Mouse (Mus musculus) neural tube, embryonic 11.5 days (tissue): ENCODE data around the gene Fyttd1. TPM values are rescaled to one million over a fixed set of nuclear protein-coding genes. Genes with fewer than 3 reads are reported as not detected.

Source experiments
- ATAC-seq: fragments of 200-750 bp; cut with Nextera tagmentation; 2 replicates; pipeline ENCODE4 v1.8.0; 2017; ENCODE audit warnings: moderate number of reproducible peaks, mild to moderate bottlenecking, moderate TSS enrichment, moderate library complexity; ENCODE audit not compliant: insufficient read depth, low FRiP score, low TSS enrichment
- DNase-seq: peaks from one replicate; pipeline ENCODE4 v3.0.0-alpha.2; 2015; ENCODE audit warnings: low spot score
- H3K27ac ChIP-seq: fragments of 300-500 bp; sonication (generic); 2 replicates; pipeline ENCODE4 v1.5.1; 2014; ENCODE audit warnings: low read depth, mild to moderate bottlenecking, low read length
- H3K27me3 ChIP-seq: fragments of 300-500 bp; sonication (generic); 2 replicates; pipeline ENCODE4 v1.6.1; 2014; ENCODE audit warnings: mild to moderate bottlenecking, low read length, mixed read lengths; ENCODE audit not compliant: control insufficient read depth, insufficient read depth
- H3K36me3 ChIP-seq: fragments of 300-500 bp; sonication (generic); 2 replicates; pipeline ENCODE4 v1.6.1; 2014; ENCODE audit warnings: mild to moderate bottlenecking, low read length, moderate library complexity, mixed read lengths; ENCODE audit not compliant: control insufficient read depth, insufficient read depth
- H3K4me1 ChIP-seq: fragments of 300-500 bp; sonication (generic); 2 replicates; pipeline ENCODE4 v1.6.1; 2014; ENCODE audit warnings: low read length, mixed read lengths; ENCODE audit not compliant: control insufficient read depth, insufficient read depth
- H3K4me2 ChIP-seq: fragments of 300-500 bp; sonication (generic); 2 replicates; pipeline ENCODE4 v1.6.1; 2014; ENCODE audit warnings: low read depth, mild to moderate bottlenecking, moderate library complexity
- H3K4me3 ChIP-seq: fragments of 300-500 bp; sonication (generic); 2 replicates; pipeline ENCODE4 v1.5.1; 2014; ENCODE audit warnings: low read depth, low read length
- H3K9ac ChIP-seq: fragments of 300-500 bp; sonication (generic); 2 replicates; pipeline ENCODE4 v1.6.1; 2014; ENCODE audit warnings: mild to moderate bottlenecking, low read length
- H3K9me3 ChIP-seq: fragments of 300-500 bp; sonication (generic); 2 replicates; pipeline ENCODE4 v1.6.1; 2016; ENCODE audit warnings: low read length; ENCODE audit not compliant: control insufficient read depth
- WGBS: fragments of 180-500 bp; shearing (Covaris S2); extraction: QIAGEN DNeasy Blood & Tissue Kit; methylation state at CpG from one replicate; pipeline ENCODE4 v1.1.7; 2014; 5-methylcytosine and 5-hydroxymethylcytosine counted together
- polyA plus RNA-seq: library from polyadenylated mRNA; unstranded; fragments of >200 nt; fragmentation: Nextera tagmentation; extraction: Ambion mirVana; gene quantifications from 2 replicates; pipeline ENCODE4 v1.2.1, GENCODE M21; 2014

Gene Fyttd1
- polyA plus RNA-seq, 1 experiment from 2014 or later: 127 TPM

DNA sequence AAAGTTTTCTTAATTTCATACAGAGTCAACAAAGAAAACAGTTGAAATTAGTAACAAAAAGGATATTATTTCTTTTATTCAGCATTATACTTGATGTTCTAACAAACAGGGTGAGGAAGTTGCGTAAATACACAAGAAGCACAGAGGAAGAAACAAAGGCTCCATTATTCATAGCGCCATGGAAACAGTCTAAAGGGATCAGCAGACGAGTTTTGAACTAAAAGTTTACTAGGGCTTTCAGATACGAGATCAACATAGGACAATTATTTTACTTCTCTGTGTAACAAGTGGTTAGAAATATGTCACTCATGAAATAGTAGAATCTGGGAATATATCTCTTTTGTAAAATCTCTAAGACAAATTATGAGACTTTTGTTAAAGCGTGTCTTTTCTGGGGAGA, 68.1 kb downstream of the Fyttd1 start:
- H3K9me3 ChIP-seq: no peaks in the 10 kb centered on the region
- no peak overlapping the region for H3K9ac ChIP-seq
- H3K4me3 ChIP-seq: no peak overlapping the region
- DNase-seq (no peak), ATAC-seq (no peak)
- no peak overlapping the region for H3K27ac ChIP-seq
- no peaks in the 10 kb centered on the region for H3K36me3 ChIP-seq
- H3K4me2 ChIP-seq: no peak overlapping the region
- H3K4me1 ChIP-seq: no peaks in the 10 kb centered on the region
- WGBS: 72% methylated on average over 5 of the region's 5 CpGs
- no peaks in the 10 kb centered on the region for H3K27me3 ChIP-seq

DNA sequence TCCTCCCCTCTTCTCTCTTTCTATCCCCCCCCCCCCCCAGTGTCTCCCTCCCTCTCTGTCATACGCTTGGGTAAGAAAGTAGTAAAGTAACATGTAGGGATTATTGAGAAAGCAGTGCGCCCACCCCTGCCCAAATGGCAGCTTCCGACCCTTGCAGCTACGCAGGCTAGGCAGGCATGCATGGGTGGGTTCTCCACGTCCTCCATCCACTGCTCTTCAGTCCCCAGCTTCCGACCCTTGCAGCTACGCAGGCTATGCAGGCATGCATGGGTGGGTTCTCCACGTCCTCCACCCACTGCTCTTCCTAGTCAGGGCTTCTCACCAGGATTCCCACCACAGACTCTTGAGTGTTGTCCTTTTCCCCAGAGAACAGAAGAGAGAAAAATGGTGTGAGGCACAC, 70.7 kb downstream of the Fyttd1 start:
- no peaks in the 10 kb centered on the region for H3K36me3 ChIP-seq
- no peak overlapping the region for H3K4me2 ChIP-seq
- H3K4me3 ChIP-seq: no peak overlapping the region
- WGBS: 75% methylated on average over 8 of the region's 8 CpGs
- H3K9ac ChIP-seq: no peak overlapping the region
- H3K9me3 ChIP-seq: no peaks in the 10 kb centered on the region
- no peaks in the 10 kb centered on the region for H3K27me3 ChIP-seq
- H3K27ac ChIP-seq: no peak overlapping the region
- DNase-seq (no peak), ATAC-seq (no peak)
- no peaks in the 10 kb centered on the region for H3K4me1 ChIP-seq

DNA sequence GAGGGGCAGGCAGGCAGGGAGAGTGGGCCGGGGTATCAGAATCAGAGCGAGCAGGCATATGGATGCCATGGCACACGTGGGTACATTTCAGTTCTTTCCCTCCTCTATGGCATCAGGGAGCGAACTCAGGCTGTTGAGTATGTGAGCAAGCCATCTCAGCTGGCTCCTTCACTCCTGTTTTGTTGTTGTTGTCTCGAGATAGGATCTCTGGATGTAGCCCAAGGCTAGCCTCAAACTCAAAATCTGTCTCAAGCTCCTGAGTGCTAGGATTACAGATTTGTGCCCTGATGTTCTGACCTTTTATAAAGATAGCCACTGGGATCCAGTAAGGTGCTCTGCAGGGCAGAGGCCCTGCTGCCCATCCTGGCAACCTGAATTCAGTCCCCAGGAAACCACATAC, 71.4 kb downstream of the Fyttd1 start:
- Histone ChIP-seq H3K9me3 (no peaks in the 10 kb centered on the region), H3K27ac (no peak overlapping the region), H3K27me3 (no peaks in the 10 kb centered on the region), H3K4me2 (no peak overlapping the region), H3K9ac (no peak overlapping the region), H3K4me3 (no peak overlapping the region), H3K36me3 (no peaks in the 10 kb centered on the region), H3K4me1 (no peaks in the 10 kb centered on the region)
- 92% methylated on average over 5 of the region's 5 CpGs for WGBS
- ATAC-seq (no peak), DNase-seq (no peak)

DNA sequence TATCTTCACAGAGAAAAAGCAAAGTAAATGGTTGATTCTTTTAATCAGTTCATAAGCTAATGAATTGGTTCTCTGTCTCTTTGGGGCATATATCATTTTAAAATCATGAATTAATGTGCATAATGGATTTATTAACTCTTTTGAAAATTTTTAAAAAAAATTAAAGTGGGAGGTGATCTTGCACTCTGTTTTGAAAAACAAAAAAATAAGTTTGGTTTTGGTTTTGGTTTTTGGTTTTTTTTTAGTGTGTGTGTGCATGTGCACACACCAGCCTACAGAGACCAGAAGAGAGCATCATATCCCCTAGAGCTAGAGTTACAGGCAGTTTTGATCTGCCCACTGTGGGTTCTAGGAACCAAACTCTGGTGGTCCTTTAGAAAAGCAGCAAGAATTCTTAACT, 72.0 kb downstream of the Fyttd1 start:
- Histone ChIP-seq H3K4me1 (no peaks in the 10 kb centered on the region), H3K36me3 (no peaks in the 10 kb centered on the region), H3K4me2 (no peak overlapping the region), H3K27me3 (no peaks in the 10 kb centered on the region), H3K27ac (no peak overlapping the region), H3K9ac (no peak overlapping the region), H3K4me3 (no peak overlapping the region), H3K9me3 (no peaks in the 10 kb centered on the region)
- no peak for DNase-seq
- ATAC-seq: no peak

DNA sequence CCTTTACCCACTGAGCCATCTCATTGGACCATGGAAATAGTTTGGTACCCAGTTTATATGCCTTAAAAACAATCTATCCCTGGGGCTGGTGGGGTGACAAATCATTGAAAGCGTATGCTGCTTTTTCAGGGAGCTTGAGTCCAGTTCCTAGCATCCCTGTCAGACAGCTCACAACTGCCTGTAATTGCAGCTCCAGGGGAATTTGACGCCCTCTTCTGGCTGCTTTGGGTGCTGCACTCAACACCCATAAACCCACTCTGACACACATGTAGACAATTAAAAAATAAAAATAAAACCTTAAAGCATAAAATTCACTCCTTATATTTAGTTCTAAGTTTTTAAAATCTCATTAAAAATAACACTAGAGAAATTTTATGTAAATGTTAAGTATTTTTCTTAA, 73.8 kb downstream of the Fyttd1 start:
- no peaks in the 10 kb centered on the region for H3K4me1 ChIP-seq
- H3K27me3 ChIP-seq: no peaks in the 10 kb centered on the region
- H3K4me3 ChIP-seq: no peak overlapping the region
- H3K9me3 ChIP-seq: no peaks in the 10 kb centered on the region
- no peaks in the 10 kb centered on the region for H3K36me3 ChIP-seq
- no peak for DNase-seq
- H3K9ac ChIP-seq: no peak overlapping the region
- no peak overlapping the region for H3K4me2 ChIP-seq
- 90% methylated on average over 2 of the region's 2 CpGs for WGBS
- ATAC-seq: no peak
- no peak overlapping the region for H3K27ac ChIP-seq

DNA sequence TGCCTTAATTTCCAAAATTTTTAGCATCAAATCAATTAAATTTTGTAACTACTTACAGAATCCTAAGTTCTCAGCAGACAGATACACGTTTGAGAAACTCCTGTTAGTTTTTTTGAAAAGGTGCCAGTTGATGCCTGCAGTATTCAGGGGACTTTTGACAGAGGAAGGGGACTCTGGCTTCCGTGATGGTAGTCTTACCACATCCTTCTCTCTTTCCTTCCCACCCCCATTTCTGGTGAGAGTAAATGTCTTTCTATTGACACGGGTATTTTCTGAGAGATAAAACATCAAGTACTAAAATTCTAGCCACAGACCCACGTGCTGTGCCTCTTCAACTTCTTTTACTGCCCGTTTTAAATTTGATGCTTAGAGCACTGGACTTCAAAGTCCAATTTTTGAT, 76.5 kb downstream of the Fyttd1 start:
- Histone ChIP-seq H3K9me3 (no peaks in the 10 kb centered on the region), H3K4me1 (no peaks in the 10 kb centered on the region), H3K4me2 (no peak overlapping the region), H3K36me3 (no peaks in the 10 kb centered on the region), H3K27me3 (no peaks in the 10 kb centered on the region), H3K27ac (no peak overlapping the region), H3K4me3 (no peak overlapping the region), H3K9ac (no peak overlapping the region)
- ATAC-seq (no peak), DNase-seq (no peak)
- WGBS: 85% methylated on average over 5 of the region's 5 CpGs

DNA sequence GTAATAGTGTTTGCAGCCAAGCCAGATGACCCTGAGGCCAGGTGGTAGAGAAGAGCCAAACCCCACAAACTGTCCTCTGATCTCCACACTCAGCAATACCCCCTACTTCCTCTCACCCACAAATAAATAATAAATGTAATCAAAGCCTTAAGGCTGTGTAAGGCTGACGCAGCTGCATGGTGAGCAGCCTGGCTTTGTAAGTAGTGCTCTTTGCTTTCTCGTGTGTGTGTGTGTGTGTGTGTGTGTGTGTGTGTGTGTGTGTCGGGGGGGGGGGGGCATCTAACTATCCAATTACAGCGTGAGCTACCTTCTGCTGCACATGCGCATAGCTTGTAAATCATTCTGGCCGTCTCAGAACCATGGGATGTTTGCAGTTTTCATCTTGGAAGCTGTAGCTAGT, 77.0 kb downstream of the Fyttd1 start:
- Histone ChIP-seq H3K36me3 (peaks cover under 1% of the 10 kb centered on the region; the same call in 1 of the 2 replicates), H3K27me3 (no peaks in the 10 kb centered on the region), H3K4me1 (no peaks in the 10 kb centered on the region), H3K9ac (no peak overlapping the region), H3K4me2 (no peak overlapping the region), H3K4me3 (no peak overlapping the region), H3K27ac (no peak overlapping the region), H3K9me3 (no peaks in the 10 kb centered on the region)
- DNase-seq (no peak), ATAC-seq (no peak)
- 67% methylated on average over 6 of the region's 6 CpGs for WGBS

DNA sequence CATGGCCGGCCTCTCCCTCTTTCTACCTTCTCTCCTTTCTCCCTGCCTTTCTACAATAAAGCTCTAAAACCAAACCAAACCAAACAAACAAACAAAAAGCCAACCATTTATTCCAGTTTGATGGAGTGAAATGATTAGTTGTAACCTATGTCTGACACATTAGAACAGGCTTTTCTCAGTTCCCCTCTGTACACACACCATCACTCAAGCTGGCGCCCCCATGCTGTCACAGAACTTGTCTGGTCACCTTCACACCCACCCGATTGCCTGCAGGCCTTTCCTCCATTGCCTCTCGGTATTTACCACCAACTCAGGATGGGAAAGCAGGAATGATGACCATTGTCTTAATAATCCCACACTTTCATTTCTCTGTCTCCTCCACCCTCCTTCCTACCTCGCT, 79.6 kb downstream of the Fyttd1 start:
- 70% methylated on average over 5 of the region's 5 CpGs for WGBS

More for the DNA sequence above, 79.6 kb downstream of the Fyttd1 start:
- Histone ChIP-seq H3K4me2 (no peak overlapping the region), H3K9ac (no peak overlapping the region), H3K4me3 (no peak overlapping the region), H3K4me1 (no peaks in the 10 kb centered on the region), H3K9me3 (no peaks in the 10 kb centered on the region), H3K27me3 (no peaks in the 10 kb centered on the region), H3K36me3 (peaks cover 6% of the 10 kb centered on the region), H3K27ac (no peak overlapping the region)
- DNase-seq (no peak), ATAC-seq (no peak)
